Mouse (Mus musculus): ENCODE measurements around the gene Slc5a8. TPM values are rescaled to one million over a fixed set of nuclear protein-coding genes. Genes with fewer than 3 reads are reported as not detected.

The Slc5a8 gene
- total and polyA plus RNA-seq, 3 experiments: not detected

Other genes starting within 250 kb of the Slc5a8 start
- not detected in 2 replicates for gene Spic, start 201.0 kb upstream of the Slc5a8 start, total RNA-seq (2012; rRNA removed)
- gene Spic, start 201.0 kb upstream of the Slc5a8 start, polyA plus RNA-seq (2012; ENCODE audit: insufficient read depth in 1 of 2, insufficient read length in 2 of 2, low read depth in 1 of 2, low replicate concordance in 2 of 2, missing spikeins in 1 of 2): not detected
- 47.4 and 51.7 TPM in 2 replicates for gene Arl1, start 155.1 kb upstream of the Slc5a8 start, total RNA-seq (2012; rRNA removed)
- gene Arl1, start 155.1 kb upstream of the Slc5a8 start, polyA plus RNA-seq (2012; ENCODE audit: insufficient read depth in 1 of 2, insufficient read length in 2 of 2, low read depth in 1 of 2, low replicate concordance in 2 of 2, missing spikeins in 1 of 2): 10 to 100 TPM in 1 of 2 experiments, not detected in 1; 93.6 TPM
- 60.6 and 62.8 TPM in 2 replicates for gene Utp20, start 59.2 kb upstream of the Slc5a8 start, total RNA-seq (2012; rRNA removed)
- 100 to 1,000 TPM in 1 of 2 experiments, 10 to 100 TPM in 1; 56.5 to 138 TPM for gene Utp20, start 59.2 kb upstream of the Slc5a8 start, polyA plus RNA-seq (2012; ENCODE audit: insufficient read depth in 1 of 2, insufficient read length in 2 of 2, low read depth in 1 of 2, low replicate concordance in 2 of 2, missing spikeins in 1 of 2)

Data from MEL (cell line).